Mouse (Mus musculus) granulocyte monocyte progenitor cell, adult 5-6 weeks (primary cell): ENCODE results near the gene Gid4. TPM values are rescaled to one million over a fixed set of nuclear protein-coding genes. Genes with fewer than 3 reads are reported as not detected.
"Not testable (repeated sequence)": the region's sequence is repeated elsewhere in the genome, so short reads cannot be mapped to it uniquely, and the experiment has no call there.

ENCODE experiments used
- ATAC-seq: replicated peaks from 2 replicates; pipeline ENCODE4 v1.8.0; 2016; ENCODE audit warnings: mild to moderate bottlenecking, moderate TSS enrichment, inconsistent platforms; ENCODE audit not compliant: poor library complexity, severe bottlenecking
- total RNA-seq, 2 experiments: library from RNA; stranded (forward) in 1 of 2; stranded (reverse) in 1 of 2; fragments of 200-712, 200-1000 nt in 1 of 2; fragments of >200 nt in 1 of 2; fragmentation: Nextera tagmentation in 1 of 2; gene quantifications; 2 replicates each; pipeline ENCODE4 v1.2.3; 2014 to 2017

Gid4 gene
- total RNA-seq, 2 experiments from 2014 or later: 25.4 to 29.5 TPM

GRCm38 (mm10) chr11:60426417-60426816 is 9.5 kb downstream of the Gid4 start:
- ATAC-seq: no peak

DNA sequence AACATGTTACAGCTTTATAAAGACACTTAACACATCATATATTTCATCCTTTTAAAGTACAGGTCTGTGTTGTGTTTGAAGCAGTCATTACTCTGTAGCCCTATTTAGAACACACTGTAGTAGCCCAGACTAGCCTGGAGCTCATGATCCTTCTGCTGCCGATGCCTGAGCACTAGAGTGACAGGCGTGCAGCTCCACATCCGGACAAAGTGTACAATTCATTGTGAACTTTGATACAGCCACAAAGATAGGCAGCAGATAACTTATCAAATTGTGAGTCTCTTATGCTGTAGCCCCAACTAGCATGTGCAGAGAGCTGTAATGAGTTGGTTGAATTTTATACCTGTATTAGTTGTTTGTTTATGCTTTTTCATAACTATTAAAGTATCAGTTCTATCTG is 10.7 kb downstream of the Gid4 start:
- no peak for ATAC-seq

GRCm38 (mm10) chr11:60433501-60433900 is 16.6 kb downstream of the Gid4 start:
- no peak for ATAC-seq

- ATAC-seq: no peak
Measured at GRCm38 (mm10) chr11:60435133-60435532, 18.2 kb downstream of the Gid4 start.

- no peak for ATAC-seq
Measured at GRCm38 (mm10) chr11:60436618-60437017, 19.7 kb downstream of the Gid4 start.

- not testable (repeated sequence) for ATAC-seq
Measured at GRCm38 (mm10) chr11:60439621-60440020, 22.7 kb downstream of the Gid4 start.

GRCm38 (mm10) chr11:60440176-60440575 is 23.2 kb downstream of the Gid4 start:
- no peak for ATAC-seq

- ATAC-seq: no peak
Measured at GRCm38 (mm10) chr11:60442896-60443295, 26.0 kb downstream of the Gid4 start.

DNA sequence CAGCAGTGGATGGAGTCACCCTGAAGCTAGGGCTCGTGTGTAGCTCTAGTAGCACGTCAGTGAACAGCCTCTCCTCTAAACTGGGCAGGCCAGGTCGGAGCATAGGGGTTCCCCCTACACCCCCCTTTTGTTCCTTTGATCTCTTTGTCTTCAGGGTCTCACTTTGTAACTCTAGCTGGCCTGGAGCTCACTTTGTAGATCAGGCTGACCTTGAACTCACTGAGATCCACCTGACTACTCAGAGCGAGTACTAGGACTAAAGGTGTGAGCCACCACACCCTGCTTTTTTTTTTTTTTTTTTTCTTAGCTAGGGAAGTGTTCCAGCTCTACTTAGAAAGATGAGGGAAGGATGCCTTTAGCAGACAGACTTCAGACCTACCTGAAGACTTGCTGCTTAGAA is 27.1 kb downstream of the Gid4 start:
- ATAC-seq: no peak

DNA sequence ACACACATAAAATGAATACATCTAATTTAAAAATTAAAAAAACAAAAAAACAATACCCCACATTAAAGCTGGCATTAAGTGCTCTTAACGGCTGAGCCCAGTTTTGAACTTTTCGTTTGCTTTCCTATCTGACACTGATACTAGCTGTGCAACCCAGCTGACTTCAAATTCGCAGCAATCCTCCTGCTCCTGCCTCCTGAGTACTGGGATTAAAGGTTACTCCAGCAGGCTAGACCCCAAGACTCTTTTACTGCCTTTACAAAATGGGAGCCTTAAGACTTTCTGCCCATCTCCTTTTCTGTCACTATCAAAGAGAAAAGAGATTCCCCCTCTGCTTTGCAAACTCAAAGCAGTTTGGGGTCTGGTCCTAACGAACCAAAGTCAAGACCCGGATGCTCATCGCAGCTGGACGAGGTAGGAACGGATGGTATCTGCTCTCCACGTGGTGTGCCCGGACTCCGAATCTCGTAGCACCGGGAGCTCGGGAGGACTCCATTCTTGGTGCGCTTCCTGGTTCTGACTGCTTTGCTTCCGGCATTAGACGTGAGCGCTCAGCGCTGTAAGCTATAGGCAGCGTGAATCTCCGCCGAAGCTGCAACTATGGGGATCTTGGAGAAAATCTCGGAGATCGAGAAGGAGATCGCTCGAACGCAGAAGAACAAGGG is 37.3 kb downstream of the Gid4 start, which contains the start of gene Drg2:
TSS of gene Drg2 (plus strand) at position 512 of the 665 bp plus-strand sequence.
- ATAC-seq: peak; percentile 100

DNA sequence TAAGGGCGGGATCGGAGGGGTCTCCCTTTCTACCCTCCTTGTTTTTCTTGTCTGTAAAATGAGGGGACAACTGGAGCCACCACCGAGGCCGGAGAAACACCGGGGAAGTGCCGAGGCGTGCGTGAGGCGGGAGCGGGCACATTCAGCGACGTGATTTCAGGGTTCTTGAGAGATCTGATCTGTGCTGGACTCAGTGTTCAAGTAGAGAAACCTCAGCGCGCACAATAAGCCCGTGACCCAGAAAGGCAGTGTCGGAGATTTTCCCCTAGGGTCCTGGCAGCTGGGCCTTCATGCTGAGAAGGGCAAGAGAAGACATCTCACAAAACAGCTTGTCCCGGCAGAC is 37.8 kb downstream of the Gid4 start:
- peak; percentile 15; the same call in 1 of the 2 replicates for ATAC-seq

- ATAC-seq: no peak
Measured at GRCm38 (mm10) chr11:60457973-60458372, 41.0 kb downstream of the Gid4 start.

- ATAC-seq: peak; percentile 73; the same call in 1 of the 2 replicates
Measured at GRCm38 (mm10) chr11:60465943-60466380, 49.0 kb downstream of the Gid4 start.

DNA sequence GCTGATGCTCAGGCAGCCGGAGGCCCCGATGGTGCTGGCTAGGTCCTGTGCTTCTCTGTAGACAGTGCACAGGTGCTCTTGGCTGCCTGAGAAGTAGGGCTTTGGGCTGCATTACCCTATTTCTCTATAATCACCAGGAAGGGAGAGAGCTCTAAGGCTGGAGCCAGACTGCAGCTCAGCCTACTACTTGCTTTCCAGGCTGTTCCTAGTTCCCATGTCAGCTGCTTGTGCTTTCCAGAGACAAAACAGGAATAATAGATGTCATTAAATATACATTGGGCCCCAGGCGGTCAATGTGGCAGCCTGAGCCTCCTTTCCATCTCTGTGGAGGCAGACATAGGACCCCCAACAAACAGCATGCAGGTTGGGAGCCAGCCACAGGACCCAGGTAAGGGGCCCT is 52.1 kb downstream of the Gid4 start, which contains the start of gene Myo15:
TSS of gene Myo15 (plus strand) at position 301 of the 400 bp plus-strand sequence.
- ATAC-seq: no peak

DNA sequence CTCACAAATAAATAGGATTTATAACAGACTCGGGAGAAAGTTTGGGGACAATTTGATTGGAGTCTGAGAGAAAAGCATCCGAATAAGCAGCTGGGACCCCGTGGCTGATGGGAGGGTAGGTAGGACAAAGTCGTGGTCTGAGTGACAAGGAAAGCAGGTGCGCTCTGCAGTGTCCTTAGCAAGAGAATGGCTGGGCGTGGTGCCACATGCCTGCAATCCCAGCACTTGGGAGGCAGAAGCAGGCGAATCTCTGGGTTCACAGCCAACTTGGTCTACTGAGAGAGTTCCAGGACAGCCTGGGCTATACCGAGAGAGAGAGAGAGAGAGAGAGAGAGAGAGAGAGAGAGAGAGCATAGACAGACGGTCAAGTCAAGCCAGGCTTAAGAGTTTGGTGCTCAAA is 53.8 kb downstream of the Gid4 start:
- ATAC-seq: no peak

- ATAC-seq: no peak
Measured at GRCm38 (mm10) chr11:60474534-60474933, 57.6 kb downstream of the Gid4 start.

DNA sequence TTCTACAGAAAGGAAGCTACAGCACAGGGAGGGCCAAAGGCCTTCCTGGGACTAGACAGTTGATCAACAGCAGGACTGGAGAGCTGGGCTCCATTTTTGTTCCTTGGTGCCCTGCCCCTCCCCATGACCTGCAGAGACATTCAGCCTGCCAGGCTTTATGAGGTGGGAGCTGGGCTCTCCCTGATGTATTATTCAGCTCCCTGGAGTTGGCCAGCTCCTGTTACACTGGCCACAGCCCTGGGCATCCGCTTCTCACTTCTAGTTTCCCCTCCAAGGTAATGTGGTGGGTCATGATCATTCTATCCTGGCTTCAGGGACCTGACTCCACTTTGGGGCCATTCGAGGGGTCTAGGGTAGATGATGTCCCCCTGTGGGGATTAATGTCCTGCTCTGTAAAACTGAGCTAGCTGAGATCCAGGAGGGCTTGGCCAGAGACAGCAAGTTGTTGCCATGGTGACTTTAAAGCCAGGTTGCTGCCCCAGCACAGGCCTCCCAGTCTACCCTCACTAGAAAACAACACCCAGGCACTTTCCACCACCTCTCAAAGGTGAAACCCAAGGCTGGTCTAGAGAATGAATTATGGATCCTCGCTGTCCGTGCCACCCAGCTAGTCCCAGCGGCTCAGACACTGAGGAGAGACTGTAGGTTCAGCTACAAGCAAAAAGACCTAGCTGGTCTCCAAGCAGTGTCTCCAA is 58.9 kb downstream of the Gid4 start:
- no peak for ATAC-seq

- ATAC-seq: no peak
Measured at GRCm38 (mm10) chr11:60478121-60478520, 61.2 kb downstream of the Gid4 start.

DNA sequence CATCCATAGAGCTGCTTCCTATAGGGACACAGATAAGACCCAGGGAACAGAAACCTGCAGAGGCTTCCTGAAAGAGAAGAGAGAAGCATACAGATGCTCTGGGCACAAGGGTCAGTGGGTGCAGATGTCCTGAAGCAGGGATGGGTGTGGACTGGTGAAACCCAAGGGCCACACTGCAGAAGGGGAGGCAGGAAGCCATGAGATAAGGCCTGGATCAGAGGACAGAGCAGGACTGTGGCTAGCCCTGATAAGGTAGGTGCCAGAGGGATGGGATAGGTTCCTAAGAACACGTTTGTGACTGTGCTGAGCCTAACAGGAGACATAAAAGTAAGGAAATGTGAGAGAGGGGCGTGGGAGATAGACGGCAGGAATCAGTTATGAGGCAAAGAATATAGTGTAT is 69.3 kb downstream of the Gid4 start:
- ATAC-seq: no peak

- ATAC-seq: no peak
Measured at GRCm38 (mm10) chr11:60492726-60493125, 75.8 kb downstream of the Gid4 start.

DNA sequence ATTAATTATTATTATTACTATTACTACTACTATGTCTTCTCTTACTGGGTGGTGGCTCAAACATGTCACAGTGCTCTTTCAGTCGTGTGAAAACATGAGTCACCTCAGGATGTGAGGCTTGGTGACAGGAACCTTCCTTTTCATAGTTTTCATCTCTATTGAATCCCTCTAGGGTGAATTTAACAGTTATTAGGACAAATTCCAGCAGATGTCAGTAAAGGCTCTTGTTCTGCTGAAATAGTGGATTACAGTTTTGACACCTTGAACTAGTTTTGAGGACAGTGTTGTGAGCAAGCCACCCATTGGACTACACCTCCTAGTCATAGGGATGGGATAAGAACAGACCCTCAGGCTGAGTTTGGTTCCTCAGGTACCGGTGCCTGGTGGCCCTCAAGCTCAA is 78.7 kb downstream of the Gid4 start:
- ATAC-seq: no peak
